Mouse (Mus musculus) urinary bladder, adult 18-20 months (tissue): ENCODE measurements around the gene 2200002D01Rik.

Source experiments
- DNase-seq, 2 experiments: peaks; one replicate each; pipeline ENCODE4 v3.0.0; 2022; ENCODE audit warnings: low spot score in 2 of 2, mixed read lengths in 2 of 2

The 2200002D01Rik gene

DNA sequence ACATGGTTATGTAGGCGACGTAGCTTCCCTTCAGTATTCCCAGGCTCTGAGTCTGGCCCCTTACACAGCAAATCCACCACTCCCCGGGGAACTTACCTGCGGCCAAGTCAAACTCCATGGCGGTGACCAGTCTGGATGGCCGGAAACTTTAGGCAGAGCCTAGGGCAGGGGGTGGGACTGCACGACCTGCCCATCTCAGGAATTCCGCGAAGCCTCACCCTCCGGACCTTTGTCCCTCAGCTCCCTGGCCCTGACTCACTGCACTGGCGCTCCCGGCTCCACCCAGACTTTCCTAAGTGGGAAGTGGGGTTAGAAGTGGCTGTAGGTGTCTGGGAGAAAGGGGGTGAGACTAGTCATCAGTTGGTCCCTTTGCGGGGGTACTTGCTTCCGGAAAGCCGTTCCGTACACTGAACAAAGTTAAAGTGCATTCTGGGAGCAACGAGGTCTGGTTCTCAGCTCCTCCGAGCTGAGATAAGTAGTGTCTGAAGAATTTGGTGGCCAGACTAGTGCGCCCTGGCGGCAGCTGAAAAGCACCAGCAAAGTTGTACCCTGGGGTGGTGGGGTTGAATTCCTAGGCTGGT is at the start of gene 2200002D01Rik:
TSS of gene 2200002D01Rik (minus strand) at position 206 of the 581 bp plus-strand sequence.
- peak; percentile 70 to 80 for DNase-seq

DNA sequence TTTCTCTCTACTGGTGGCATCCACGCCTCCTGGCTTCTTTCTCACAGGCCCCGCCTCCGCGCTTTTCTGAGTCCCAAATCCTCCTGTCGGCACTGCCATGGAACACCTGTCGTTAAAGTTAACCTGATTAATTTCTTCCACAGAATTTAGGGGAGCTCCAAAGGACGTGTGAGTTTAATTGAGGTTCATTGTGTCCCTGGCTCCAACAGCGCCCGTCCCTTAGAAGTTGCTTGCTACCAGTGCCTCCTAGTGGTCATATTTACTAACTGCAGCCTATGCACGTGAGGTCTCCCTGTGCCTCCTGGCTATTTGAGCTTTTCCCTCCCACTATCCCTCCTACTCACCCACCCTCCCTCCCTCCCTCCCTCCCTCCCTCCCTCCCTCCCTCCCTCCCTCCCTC is 48.7 kb upstream of the 2200002D01Rik start:
- DNase-seq, result no peak

DNA sequence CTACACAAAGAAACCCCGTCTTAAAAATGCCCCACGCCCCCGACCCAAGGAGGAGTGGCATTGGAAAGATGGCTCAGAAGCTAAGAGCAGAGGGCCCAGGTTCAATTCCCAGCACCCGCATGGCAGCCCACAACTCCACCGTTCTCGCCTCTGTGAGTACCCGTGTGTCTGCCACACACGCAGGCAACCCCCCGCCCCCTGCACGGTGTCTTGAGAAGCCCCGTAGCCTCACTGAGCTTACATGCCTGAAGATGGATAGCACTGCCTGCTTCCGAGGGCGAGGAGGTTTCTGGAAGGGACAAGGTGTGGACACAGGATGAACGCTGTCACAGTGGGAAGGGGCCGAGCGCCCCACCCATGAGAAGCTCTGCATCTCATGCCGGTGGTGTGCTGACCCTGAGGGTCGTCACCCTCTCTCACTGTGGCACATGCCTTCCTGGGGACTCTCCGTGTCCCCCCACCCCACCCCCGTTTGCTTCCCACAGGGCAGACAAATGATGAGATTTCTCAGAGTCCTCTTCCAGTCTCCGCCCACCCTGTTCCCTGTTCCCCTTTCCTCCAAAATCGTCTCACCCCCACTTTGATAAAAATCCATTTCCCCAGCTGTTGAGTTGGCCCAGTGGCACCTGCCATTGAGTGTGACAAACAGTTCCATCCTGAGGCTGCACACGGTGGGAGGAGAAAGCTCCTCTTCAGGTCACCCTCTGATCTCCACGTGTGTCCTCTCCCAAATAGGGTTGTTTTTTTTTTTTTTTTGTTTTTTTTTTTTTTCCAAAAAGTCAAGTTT is 47.8 kb upstream of the 2200002D01Rik start:
- DNase-seq, result no peak

DNA sequence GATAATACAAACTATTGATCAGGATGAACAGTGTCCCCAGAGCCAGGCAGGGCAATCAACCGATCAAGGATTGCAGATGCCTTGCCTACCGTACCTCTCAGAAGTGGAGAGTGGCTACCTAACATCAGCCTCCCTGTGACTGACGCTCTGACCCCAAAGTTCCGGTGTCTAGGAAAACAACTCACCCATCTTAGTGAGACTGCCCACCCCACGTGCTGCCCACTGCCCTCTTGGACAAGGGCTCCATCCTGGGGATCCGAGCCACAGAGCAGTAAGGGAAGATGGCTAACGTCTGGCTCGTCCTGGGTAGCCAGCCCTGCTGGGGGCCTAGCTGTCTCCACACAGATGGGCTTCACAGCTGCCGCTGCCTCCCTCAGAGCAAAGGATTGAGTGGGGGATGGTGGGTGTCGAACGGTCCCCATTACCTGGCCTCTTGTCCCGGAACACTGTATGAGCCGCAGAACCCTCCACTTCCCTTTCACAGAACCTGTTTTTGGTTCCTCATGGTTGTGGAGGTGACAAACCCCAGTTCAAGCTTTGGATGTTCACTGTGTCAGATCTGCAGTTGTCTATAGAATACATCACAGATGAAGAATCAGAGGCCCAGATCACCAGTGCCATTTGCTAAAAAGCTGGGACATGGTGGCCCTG is 46.0 kb upstream of the 2200002D01Rik start:
- DNase-seq, result no peak

DNA sequence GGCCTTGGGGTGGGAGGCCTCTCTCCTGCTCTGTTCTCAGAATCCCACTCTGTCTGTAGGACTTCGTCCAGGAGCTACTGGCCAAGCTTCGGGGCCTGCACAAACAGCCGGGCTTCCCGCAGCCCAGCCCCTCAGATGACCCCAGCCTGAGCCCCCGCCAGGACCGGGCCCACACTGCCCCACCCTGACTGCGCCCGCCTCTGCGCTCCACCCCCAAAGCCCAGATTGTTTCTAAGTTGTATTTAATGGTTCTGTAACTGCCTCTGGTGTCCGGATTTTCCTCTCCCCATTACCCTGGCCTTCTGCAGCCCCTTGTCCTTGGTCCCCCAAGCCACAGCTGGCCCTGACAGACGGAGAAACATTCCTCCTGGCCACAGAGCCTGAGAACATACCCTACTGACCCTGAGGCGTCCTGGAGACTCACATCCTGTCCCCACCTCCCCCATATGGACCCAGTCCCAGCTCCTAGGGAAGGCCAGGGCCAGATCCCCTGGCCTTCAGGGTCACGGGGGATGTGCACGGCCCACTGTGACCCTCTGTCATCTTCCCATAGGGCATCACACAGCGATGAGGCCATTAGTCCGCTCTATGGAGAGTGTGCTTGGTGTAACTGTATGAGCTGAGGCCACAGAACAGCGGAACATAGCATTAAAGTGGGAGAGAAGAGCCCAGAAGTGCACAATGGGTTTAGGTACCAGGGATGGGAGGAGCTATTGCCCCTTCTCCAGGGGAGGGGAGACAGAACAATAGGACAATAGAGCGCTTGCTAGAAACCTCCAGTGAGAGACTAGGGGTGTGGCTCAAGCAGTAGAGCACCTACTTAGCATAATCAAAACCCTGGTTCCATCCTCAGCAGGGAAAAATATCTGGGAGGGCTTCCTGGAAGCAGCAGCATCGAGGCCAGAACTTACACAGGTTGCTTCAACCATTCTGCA is 45.1 kb upstream of the 2200002D01Rik start:
- DNase-seq, result no peak

DNA sequence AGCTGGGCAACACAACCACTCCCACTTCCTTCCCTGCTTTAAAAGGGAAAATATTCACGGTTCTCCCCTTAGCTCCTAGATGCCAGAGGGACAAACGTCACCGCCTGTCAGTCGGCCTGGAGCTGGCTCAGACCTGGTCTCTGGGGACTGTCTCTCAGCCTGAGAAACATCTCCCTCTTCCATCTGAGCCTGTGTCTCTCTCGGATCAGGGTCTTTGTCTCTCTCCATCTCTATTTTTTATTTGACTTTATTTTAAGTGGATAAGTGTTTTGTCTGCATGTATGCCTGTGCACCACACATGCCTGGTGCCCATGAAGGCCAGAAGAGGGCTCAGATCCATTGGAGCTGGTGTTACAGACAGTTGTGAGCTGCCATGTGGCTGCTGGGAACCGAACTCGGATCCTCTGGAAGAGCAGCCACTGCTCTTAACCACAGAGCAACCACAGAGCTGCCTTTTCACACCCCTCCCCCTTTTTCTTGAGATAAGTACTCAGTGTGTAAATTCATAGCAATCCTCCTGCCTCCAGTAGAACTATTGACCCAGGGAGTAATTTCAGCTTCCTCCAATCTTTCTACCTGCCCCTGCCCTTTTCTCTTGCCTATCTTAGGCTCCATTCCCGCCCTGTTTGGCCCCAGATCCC is 44.3 kb upstream of the 2200002D01Rik start:
- no peak for DNase-seq

DNA sequence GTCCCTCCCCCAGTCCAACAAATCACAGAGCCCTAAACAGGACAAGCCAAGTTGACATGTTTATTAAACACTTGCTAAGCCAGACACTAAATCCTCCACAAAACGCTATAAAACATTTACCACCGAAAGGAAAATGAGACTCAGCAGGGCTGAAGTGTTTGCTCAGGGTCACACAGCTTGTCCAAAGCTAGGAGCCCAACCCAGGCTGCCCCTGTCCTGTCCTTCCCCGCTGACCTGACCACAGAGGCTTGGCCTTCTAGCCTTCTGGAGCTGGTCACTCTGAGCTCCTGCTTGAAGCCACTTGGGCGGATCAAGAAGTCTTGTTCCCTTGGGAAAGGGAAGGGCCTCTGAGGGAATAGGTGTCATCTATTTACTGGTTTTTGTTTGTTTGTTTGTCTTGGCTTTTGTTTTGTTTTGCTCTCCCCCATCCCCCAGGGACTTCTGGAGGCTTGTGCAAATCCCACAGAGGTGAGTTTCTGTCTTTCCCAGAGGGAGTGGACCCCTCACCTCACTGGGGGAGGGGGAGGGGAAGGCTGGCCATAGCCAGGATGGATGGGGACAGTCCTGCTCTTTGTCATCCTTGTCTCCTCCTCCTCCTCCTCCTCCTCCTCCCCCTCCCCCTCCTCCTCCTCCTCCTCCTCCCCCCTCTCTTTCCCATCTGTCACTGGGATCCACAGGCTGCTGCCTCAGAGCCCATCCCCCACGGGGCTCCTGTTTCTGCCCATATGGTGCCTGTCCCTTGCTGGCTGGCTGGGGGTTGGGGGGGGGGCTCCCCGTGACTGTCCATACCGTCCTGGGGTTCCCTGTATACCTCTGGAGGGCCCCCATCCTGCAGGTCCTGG is 43.6 kb upstream of the 2200002D01Rik start:
- DNase-seq, result no peak

DNA sequence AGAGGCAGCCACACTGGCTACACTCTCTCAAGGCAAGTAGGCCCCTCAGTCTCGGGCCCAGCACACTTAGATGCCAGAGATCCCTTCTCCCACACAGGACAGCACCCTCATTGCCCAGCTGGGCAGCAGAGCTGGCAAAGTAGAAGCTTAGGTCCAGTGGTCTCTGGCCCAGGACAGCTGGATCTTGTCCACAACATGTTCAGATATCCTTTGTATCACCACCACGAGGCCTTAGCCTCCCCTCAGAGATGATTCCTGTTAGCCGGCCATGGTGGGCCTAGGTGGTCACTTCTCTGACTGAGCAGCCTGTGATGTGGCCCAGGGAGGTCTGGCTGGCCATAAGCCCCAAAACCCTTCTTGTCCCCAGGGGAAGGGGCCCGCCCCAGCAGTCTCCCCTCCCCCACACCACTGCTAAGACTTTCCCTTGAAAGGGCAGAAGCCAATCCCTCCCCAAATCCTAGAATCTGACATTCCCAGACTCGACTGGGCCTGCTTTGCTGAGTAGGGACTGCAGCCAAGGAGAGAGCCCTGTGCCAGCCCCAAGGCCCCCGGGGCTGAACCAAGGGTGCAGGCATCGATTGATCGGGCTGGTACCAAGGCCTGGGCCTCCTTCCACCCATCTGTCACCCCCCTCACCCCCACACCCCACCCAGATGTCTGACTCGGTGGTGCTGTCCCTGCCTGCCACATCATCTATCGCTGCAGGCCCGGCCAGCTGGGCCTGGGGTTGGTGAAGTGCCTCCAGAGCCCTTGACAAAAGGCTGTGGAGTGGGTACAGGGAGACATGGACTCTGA is 42.6 kb upstream of the 2200002D01Rik start:
- DNase-seq, result no peak

DNA sequence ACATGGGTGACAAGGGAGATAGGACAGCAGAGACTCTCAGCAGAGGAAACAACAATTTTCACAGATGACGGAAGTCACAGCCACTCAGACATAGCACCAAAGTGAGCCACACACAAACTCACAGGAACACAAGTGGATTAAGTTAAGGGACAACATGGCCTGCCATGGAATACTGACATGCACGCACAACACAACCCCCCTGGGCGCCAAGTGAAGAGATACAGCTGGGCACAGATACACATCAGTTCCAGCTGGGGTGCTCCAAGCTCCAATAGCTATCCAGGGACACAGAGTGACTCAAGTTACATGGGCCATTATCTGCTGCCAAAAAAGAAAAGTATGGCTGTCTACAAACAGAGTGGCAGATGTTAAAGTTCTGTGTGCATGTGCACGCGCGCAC is 41.6 kb upstream of the 2200002D01Rik start:
- no peak for DNase-seq

DNA sequence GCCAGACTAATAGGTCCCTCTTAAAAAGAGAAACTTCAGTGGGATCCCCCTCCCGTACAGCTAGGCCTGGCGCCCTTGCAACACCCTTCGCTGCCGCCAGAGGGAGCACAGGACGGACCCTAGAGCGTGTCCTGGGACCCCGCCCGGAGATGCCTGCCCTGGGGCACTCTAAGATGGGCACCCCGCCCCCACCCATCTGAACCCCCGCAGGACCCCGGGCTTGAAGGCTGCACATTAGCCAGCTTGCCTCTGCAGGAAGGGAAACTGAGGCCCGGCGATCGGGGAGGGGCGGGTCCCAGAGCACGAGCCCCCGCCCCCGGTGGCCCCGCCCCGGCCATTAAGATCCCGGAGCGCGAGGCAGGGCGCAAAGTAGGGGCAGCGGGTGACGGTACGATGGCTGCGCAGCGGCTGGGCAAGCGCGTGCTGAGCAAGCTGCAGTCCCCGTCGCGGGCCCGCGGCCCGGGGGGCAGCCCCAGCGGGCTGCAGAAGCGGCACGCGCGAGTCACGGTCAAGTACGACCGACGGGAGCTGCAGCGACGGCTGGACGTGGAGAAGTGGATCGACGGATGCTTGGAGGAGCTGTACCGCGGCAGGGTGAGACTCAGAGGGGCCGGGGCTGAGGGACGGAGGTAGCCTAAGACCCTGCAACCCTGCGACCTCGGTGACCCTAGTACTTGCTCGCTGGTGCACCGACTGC is 40.8 kb upstream of the 2200002D01Rik start, which contains the start of gene Ppp1r14a:
TSS of gene Ppp1r14a (plus strand) at position 367 of the 697 bp plus-strand sequence.
- DNase-seq, result peak in 1 of 2 experiments; percentile 67

DNA sequence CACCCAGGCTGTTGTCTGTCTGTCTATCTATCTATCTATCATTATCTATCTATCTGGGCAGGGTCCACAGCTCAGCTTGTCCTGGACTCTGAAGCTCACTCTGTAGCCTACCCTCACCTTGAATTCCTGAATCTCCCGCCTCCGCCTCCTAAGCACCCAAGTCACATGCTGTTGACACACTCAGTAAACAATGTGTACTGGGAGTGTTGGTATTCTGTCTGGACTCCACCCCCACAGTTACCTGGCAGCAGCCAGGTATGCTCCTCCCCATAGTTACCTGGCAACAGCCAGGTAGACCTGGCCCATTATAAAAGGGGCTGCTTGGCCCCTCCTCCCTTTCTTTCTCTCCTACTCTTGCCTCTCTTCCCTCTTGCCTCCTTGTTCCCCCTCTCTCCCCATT is 39.8 kb upstream of the 2200002D01Rik start:
- no peak for DNase-seq

DNA sequence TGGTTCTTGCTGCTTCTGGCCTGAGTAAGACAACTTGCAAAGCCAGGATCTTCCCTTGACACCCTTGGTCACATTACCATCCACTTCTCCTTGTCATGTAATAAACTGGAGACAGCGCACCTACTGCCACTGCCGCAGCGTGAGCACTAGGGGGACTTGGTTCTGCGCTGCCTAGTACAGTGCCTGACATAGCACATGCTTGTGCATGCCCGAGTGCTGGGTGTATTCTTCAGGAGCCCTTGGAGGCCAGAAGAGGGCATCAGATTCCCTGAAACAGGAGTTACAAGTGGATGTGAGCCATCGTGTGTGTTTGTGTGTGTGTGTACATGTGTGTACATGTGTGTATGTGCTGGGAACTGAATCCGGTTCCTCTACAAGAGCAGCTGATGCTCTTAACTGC is 39.2 kb upstream of the 2200002D01Rik start:
- DNase-seq, result no peak

DNA sequence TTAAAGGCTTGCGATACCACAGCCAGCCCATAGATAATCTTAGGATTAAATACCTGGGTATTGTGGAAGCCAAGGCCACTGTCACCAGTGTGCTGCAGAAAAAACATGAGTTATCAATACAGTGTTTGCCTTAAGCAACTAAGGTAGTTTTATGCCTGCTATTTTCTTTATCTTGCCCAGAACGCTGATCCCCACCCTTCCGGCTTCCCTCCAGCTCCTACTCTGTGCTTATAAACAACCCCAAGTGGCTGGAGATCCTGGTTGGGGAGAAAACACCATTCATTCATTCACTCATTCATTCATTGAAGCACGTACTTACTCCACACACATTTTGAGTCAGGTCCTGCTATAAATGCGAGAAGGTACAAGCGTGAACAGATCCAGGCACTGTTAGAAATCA is 36.3 kb upstream of the 2200002D01Rik start:
- no peak for DNase-seq

DNA sequence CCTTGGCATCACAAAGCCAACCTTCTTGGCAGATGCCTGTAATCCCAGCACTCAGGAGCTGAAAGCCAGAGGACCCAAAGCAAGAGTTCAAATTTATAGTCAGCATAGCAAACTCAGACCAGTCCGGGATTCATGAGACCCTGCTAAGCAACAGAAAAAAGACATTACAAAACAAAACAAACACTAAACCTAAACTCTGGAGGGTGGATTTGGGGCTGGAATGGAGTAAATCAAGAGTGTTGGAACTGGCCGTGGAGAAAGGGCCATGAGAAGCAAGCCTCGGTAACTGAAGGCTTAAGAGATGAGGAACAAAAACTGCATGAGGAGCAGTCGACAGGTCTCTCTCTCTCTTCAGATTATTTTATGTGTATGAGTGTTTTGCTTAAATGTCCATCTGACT is 35.6 kb upstream of the 2200002D01Rik start:
- no peak for DNase-seq

DNA sequence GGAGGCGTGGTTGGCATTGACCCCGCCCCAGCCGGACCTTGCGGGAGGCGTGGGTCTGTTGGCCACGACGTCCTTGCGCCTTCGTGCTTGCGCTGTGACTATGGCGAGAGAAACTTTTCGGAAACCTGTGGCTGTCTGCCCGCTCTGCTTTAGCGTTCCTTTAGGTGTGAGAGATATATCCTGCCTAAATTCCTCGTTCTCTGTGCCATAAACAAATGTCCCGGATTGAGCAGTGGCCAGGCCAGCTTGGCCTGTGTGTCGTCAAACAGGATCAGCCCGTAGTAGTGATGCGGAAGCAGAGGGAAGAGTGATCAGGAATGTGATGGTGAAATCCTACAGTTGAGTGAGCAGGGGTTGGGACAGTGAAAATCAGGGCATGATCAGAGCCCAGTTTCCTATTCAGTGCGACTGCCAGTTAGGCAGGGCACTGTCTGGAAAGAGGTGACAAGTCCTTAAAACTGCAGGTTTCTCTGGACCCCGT is 33.8 kb upstream of the 2200002D01Rik start:
- DNase-seq, result no peak

DNA sequence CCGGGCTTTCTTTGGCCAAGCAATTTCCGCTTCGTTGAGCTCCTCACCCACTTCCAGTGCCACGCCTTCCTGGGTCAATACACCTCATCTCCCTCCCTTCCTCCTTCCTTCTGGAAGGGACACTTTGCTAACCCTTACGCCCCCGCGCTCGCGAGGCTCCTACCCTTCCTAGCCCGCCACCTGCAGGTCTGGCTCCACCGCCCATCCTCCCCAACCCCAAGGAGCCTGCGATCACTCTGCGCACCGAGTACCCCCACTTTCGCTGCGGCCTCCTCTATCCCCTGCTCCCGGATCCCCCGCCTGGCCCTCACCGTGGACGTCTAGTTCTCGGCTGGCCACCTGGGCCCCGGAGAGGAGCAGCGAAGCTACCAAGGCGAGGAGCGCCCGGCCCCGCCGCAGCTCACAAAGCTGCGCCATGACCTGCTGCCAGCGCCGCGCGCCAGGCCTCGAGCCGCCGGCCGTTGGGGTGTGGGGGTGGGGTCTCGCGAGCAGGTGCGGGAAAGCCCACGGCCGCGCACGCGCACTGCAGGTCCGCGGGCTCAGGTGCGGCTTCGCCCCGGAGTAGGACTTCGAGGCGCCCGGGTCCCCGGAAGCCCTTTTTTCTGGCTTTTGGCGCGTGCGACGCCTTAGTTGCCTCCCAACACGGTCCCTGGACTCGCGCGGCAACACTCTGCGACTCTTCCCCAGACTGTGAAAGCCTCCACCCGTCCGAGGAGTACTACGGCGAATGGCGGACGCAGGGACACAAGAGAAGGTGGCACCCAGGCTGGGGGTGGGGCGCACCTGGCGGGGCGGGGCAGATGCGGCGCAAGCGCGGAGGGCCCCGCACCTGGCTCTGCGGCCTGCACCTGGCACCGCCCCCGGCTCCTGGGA is 33.2 kb upstream of the 2200002D01Rik start, which contains the start of gene Spint2:
TSS of gene Spint2 (minus strand) at position 712 of the 873 bp plus-strand sequence.
- peak; percentile 85 to 94 for DNase-seq

DNA sequence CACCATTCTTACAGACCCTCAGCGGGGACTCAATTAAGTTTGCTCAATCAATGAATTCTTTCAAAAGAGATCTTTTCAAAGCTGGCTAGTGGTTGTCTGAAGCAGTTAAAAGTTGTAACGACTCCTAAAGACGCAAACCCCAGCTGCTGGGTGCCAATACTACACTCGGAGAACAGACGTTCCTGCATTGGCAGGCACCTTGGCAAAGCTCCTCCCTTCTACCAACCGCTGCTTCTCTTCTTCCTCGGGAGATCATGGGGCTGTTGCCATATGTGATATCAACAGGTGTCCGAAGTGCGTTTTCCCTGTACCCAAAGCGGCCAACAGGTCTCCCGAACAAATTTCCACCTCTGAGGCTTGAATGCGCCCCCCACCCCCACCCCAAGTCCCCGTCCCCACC is 32.5 kb upstream of the 2200002D01Rik start:
- DNase-seq, result no peak

DNA sequence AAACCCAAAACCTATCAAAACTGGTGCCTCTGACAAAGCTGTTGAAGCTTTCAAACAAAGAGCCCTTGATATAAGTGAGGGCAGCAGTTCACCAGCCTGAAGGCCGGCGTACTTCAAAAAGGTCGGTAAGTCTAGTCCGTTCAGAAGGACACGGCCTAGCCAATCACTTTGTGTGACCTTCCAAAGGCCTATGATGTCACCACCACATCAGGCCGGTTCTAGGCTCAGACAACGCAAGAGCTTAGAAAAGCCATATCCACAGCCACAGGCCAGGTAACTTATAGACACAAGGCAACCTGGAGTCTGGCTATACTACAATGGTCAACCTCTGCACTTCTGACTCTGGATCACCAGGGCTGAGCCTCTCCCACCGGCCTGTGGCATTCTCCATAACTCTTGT is 31.7 kb upstream of the 2200002D01Rik start:
- DNase-seq, result no peak
